Mouse (Mus musculus) brain, embryonic 14.5 days (tissue): ENCODE measurements at regions not wholly inside any gene's neighbourhood (a gene's known extent, or its start where the extent isn't known, plus 50 kb on each side); places are given as distances from the start of the nearest gene placed in this dataset.

Experiments used
- CTCF ChIP-seq: fragments of 200-500 bp; IDR thresholded peaks from 2 replicates; pipeline ENCODE4 v1.5.1; 2012; ENCODE audit warnings: inconsistent platforms, mild to moderate bottlenecking, moderate library complexity, borderline replicate concordance; ENCODE audit not compliant: insufficient read depth, insufficient read length; ENCODE audit errors: extremely low read depth
- POLR2A ChIP-seq: fragments of 200-500 bp; IDR thresholded peaks from 2 replicates; pipeline ENCODE4 v1.6.1; 2012; ENCODE audit warnings: mild to moderate bottlenecking, inconsistent platforms, borderline replicate concordance; ENCODE audit not compliant: poor library complexity, insufficient read depth, insufficient read length, severe bottlenecking; ENCODE audit errors: extremely low read depth

DNA sequence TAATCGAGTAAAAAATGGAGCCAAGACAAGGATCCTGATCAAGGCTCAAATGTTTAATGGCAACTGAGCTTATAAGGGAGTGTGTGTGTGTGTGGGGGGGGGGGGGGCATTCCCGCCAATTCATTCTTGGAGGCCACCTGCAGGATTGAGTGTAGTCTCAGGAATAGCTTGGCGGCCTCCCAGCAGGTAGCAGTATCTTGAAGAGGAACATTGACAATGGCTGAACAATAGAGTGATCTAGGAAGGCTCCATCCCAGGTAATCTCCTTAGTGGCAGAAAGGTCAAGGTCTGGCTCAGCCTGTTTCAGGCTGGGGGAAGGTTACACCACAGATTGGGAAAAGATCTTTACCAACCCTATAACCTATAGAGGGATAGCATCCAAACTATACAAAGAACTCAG, 1163.5 kb downstream of the Hace1 start:
- TF ChIP-seq CTCF, result no peak
- no peak for TF ChIP-seq POLR2A
